In genomic region chr15:77256782-77257181, GRCm38 (mm10) we compare ENCODE assay signal across 12 mouse cellular contexts. TPM values are rescaled to one million over a fixed set of nuclear protein-coding genes. Genes with fewer than 3 reads are reported as not detected.
DNase-seq lines count a peak whose midpoint lies in the region; ATAC-seq and TF ChIP-seq lines count a peak whose summit lies in the region.
"Had no signal": no experiment of that assay in that cellular context is flagged by ENCODE, and none has a peak within 500 bp of the region (broad histone marks: within the 10 kb centered on the region; RNA-seq: fewer than 3 reads in every experiment).

No protein-coding gene starts in this region.

- no peak overlapping the region for H3K4me3 ChIP-seq in heart, embryonic 12.5 days
- H3K4me3 ChIP-seq in lung, embryonic 14.5 days (ENCODE audit: low read depth, low read length) = no peak overlapping the region
- no peak overlapping the region for H3K4me3 ChIP-seq in lung, postnatal 0 days (ENCODE audit: low read depth, low read length)
- no peak overlapping the region for H3K4me3 ChIP-seq in embryonic facial prominence, embryonic 15.5 days (replicated peaks)
- H3K4me3 ChIP-seq: liver, embryonic 15.5 days; midbrain, embryonic 12.5 days had no signal

- H3K9ac ChIP-seq in heart, embryonic 12.5 days = 0 out of 2 replicates have a peak overlapping the region, but pooled peaks have one; percentile 39
- H3K9ac ChIP-seq in lung, embryonic 14.5 days = no peak overlapping the region
- no peak overlapping the region for H3K9ac ChIP-seq in lung, postnatal 0 days (replicated peaks; ENCODE audit: low read depth)
- H3K9ac ChIP-seq in embryonic facial prominence, embryonic 15.5 days = no peak overlapping the region
- H3K9ac ChIP-seq: forebrain, postnatal 0 days; hindbrain, embryonic 14.5 days; liver, embryonic 15.5 days; midbrain, embryonic 12.5 days had no signal

- H3K4me1 ChIP-seq in heart, embryonic 12.5 days (replicated peaks) = peaks cover 56% of the 10 kb centered on the region
- peaks cover 5% of the 10 kb centered on the region for H3K4me1 ChIP-seq in lung, embryonic 14.5 days (ENCODE audit: insufficient read depth)
- H3K4me1 ChIP-seq in lung, postnatal 0 days (ENCODE audit: insufficient read depth, low read depth, low read length) = peaks cover 13% of the 10 kb centered on the region; the same call in 1 of the 2 replicates
- H3K4me1 ChIP-seq in embryonic facial prominence, embryonic 15.5 days = peaks cover 64% of the 10 kb centered on the region

- H3K9me3 ChIP-seq in heart, embryonic 12.5 days (replicated peaks) = no peaks in the 10 kb centered on the region
- no peaks in the 10 kb centered on the region for H3K9me3 ChIP-seq in lung, embryonic 14.5 days (ENCODE audit: low read depth, low read length)
- no peaks in the 10 kb centered on the region for H3K9me3 ChIP-seq in lung, postnatal 0 days (ENCODE audit: low read length)
- no peaks in the 10 kb centered on the region for H3K9me3 ChIP-seq in embryonic facial prominence, embryonic 15.5 days (replicated peaks)
- H3K9me3 ChIP-seq: liver, embryonic 15.5 days; midbrain, embryonic 12.5 days had no signal

- no peak for ATAC-seq in heart, embryonic 12.5 days (ENCODE audit: insufficient number of reproducible peaks, low FRiP score)
- no peak for ATAC-seq in lung, embryonic 14.5 days (ENCODE audit: insufficient read depth)
- no peak for ATAC-seq in lung, postnatal 0 days
- no peak for ATAC-seq in embryonic facial prominence, embryonic 15.5 days (ENCODE audit: insufficient number of reproducible peaks, low FRiP score, low TSS enrichment, low read depth)
- ATAC-seq: forebrain, postnatal 0 days had no signal

- no peak for DNase-seq in heart, postnatal 25 days (ENCODE audit: low spot score)
- DNase-seq in lung, embryonic 14.5 days = no peak
- DNase-seq in lung, postnatal 0 days (ENCODE audit: low spot score) = no peak
- DNase-seq in embryo, embryonic 10 days (ENCODE audit: low spot score) = no peak
- DNase-seq in adrenal gland, adult 18-20 months (ENCODE audit: low spot score in 2 of 2) = no peak

- WGBS in heart, embryonic 12.5 days = 77% methylated on average over 4 of the region's 4 CpGs
- WGBS in lung, embryonic 14.5 days = 80% methylated on average over 4 of the region's 4 CpGs
- 82% methylated on average over 4 of the region's 4 CpGs for WGBS in lung, postnatal 0 days
- WGBS in embryonic facial prominence, embryonic 15.5 days = 39% methylated on average over 4 of the region's 4 CpGs

- intact Hi-C loops in heart, postnatal 25 days (cut with DNase I) = loop anchor here (5.0 kb wide), 1 partner anchor 81 kb away; no protein-coding TSS in a partner anchor

- H3K4me2 ChIP-seq in heart, embryonic 12.5 days = peak overlapping the region; percentile 45
- no peak overlapping the region for H3K4me2 ChIP-seq in lung, embryonic 14.5 days
- H3K4me2 ChIP-seq in lung, postnatal 0 days (replicated peaks; ENCODE audit: low read depth, low read length) = no peak overlapping the region
- 0 out of 2 replicates have a peak overlapping the region, but pooled peaks have one; percentile 28 for H3K4me2 ChIP-seq in embryonic facial prominence, embryonic 15.5 days (replicated peaks)
- H3K4me2 ChIP-seq: hindbrain, embryonic 14.5 days; liver, embryonic 15.5 days; midbrain, embryonic 12.5 days had no signal

- no peak for TF ChIP-seq EP300 in lung, postnatal 0 days (IDR thresholded peaks at IDR 0.05)

- peak overlapping the region; percentile 58; the same call in 1 of the 2 replicates for H3K27ac ChIP-seq in heart, embryonic 12.5 days (ENCODE audit: poor library complexity, severe bottlenecking)
- 0 out of 2 replicates have a peak overlapping the region, but pooled peaks have one; percentile 24 for H3K27ac ChIP-seq in lung, embryonic 14.5 days (ENCODE audit: low read depth)
- H3K27ac ChIP-seq in lung, postnatal 0 days (ENCODE audit: low read length) = no peak overlapping the region
- peak overlapping the region; percentile 89 for H3K27ac ChIP-seq in embryonic facial prominence, embryonic 15.5 days (replicated peaks)
- H3K27ac ChIP-seq: hindbrain, embryonic 14.5 days; kidney, postnatal 0 days; liver, embryonic 15.5 days; midbrain, embryonic 12.5 days had no signal

- H3K27me3 ChIP-seq in heart, embryonic 12.5 days (replicated peaks) = no peaks in the 10 kb centered on the region
- no peaks in the 10 kb centered on the region for H3K27me3 ChIP-seq in lung, embryonic 14.5 days (ENCODE audit: insufficient read depth, low read length)
- H3K27me3 ChIP-seq in lung, postnatal 0 days (replicated peaks; ENCODE audit: insufficient read depth, low read length) = no peaks in the 10 kb centered on the region
- no peaks in the 10 kb centered on the region for H3K27me3 ChIP-seq in embryonic facial prominence, embryonic 15.5 days
- H3K27me3 ChIP-seq: liver, embryonic 15.5 days; midbrain, embryonic 12.5 days had no signal

- no peaks in the 10 kb centered on the region for H3K36me3 ChIP-seq in heart, embryonic 12.5 days
- no peaks in the 10 kb centered on the region for H3K36me3 ChIP-seq in lung, embryonic 14.5 days (ENCODE audit: insufficient read depth)
- H3K36me3 ChIP-seq in lung, postnatal 0 days (ENCODE audit: insufficient read depth, low read length) = no peaks in the 10 kb centered on the region
- no peaks in the 10 kb centered on the region for H3K36me3 ChIP-seq in embryonic facial prominence, embryonic 15.5 days
- H3K36me3 ChIP-seq: liver, embryonic 15.5 days; midbrain, embryonic 12.5 days had no signal

- TF ChIP-seq CTCF in lung, embryonic 14.5 days (IDR thresholded peaks at IDR 0.05; ENCODE audit: low read depth) = no peak
- TF ChIP-seq CTCF in lung, postnatal 0 days (IDR thresholded peaks at IDR 0.05) = no peak

RNA-seq across cellular contexts. Expression of gene Rbfox2, which starts 50.0 kb away (rescaled TPM):
- 87.6 and 97.4 TPM in 2 replicates for polyA plus RNA-seq in heart, embryonic 12.5 days (2016; fragmentation: Nextera tagmentation; extraction: Ambion mirVana)
- total RNA-seq in heart, postnatal 25 days (2021) = 100 to 1,000 TPM; 111 to 117 TPM
- 51.9 and 55.8 TPM in 2 replicates for polyA plus RNA-seq in lung, embryonic 14.5 days (2014; fragmentation: Nextera tagmentation; extraction: Ambion mirVana)
- 17.4 and 18.8 TPM in 2 replicates for polyA plus RNA-seq in lung, postnatal 0 days (2015; fragmentation: Nextera tagmentation; extraction: Ambion mirVana)
- polyA plus RNA-seq in embryonic facial prominence, embryonic 15.5 days (2015; fragmentation: Nextera tagmentation; extraction: Ambion mirVana) = 69.4 and 73.2 TPM in 2 replicates
- 10 to 100 TPM; 41.0 to 48.5 TPM for total RNA-seq in adrenal gland, adult 18-20 months (2021)

Comparison
In these comparisons a context has a peak if more than half of its experiments do, and no peak if none do; other contexts are left out.
1. H3K4me2 ChIP-seq: peak in heart, embryonic 12.5 days (single experiment) and embryonic facial prominence, embryonic 15.5 days (single experiment); none in lung, embryonic 14.5 days (single experiment) and lung, postnatal 0 days (single experiment).